Comparison of ENCODE assay signal across 26 mouse cellular contexts in genomic region chr11:98319944-98320343, GRCm38 (mm10). TPM values are rescaled to one million over a fixed set of nuclear protein-coding genes. Genes with fewer than 3 reads are reported as not detected.
DNase-seq lines count a peak whose midpoint lies in the region; ATAC-seq and TF ChIP-seq lines count a peak whose summit lies in the region.
"Had no signal": no experiment of that assay in that cellular context is flagged by ENCODE, and none has a peak within 500 bp of the region (broad histone marks: within the 10 kb centered on the region; RNA-seq: fewer than 3 reads in every experiment).

No protein-coding gene starts in this region.

- 0 out of 2 replicates have a peak overlapping the region, but pooled peaks have one; percentile 10 for H3K4me2 ChIP-seq in hindbrain, embryonic 13.5 days
- H3K4me2 ChIP-seq in hindbrain, embryonic 11.5 days (replicated peaks; ENCODE audit: low read depth, low read length): no peak overlapping the region
- H3K4me2 ChIP-seq in neural tube, embryonic 15.5 days: no peak overlapping the region
- no peak overlapping the region for H3K4me2 ChIP-seq in neural tube, embryonic 11.5 days (ENCODE audit: low read depth)
- H3K4me2 ChIP-seq: heart, embryonic 11.5 days had no signal

- no peak for TF ChIP-seq CTCF in cerebellum, adult 2 months (IDR thresholded peaks at IDR 0.05; ENCODE audit: borderline replicate concordance, insufficient read depth, low read depth, low read length)

- ATAC-seq in hindbrain, embryonic 13.5 days (ENCODE audit: low FRiP score): no peak
- ATAC-seq in hindbrain, embryonic 11.5 days (ENCODE audit: low FRiP score): no peak
- no peak for ATAC-seq in neural tube, embryonic 15.5 days (ENCODE audit: low FRiP score)
- ATAC-seq in neural tube, embryonic 11.5 days (ENCODE audit: insufficient read depth, low FRiP score, low TSS enrichment): no peak
- ATAC-seq: CD4-positive, CD25-positive, alpha-beta regulatory T cell, adult 4 months; Patski had no signal

- no peaks in the 10 kb centered on the region for H3K36me3 ChIP-seq in hindbrain, embryonic 13.5 days
- H3K36me3 ChIP-seq in hindbrain, embryonic 11.5 days (ENCODE audit: control insufficient read depth, insufficient read depth, low read length): no peaks in the 10 kb centered on the region
- H3K36me3 ChIP-seq in neural tube, embryonic 15.5 days: no peaks in the 10 kb centered on the region
- H3K36me3 ChIP-seq in neural tube, embryonic 11.5 days (ENCODE audit: control insufficient read depth, insufficient read depth, low read length): no peaks in the 10 kb centered on the region

- no peak overlapping the region for H3K4me3 ChIP-seq in cerebellum, adult 2 months (replicated peaks; ENCODE audit: insufficient read depth, low read depth, low read length)
- H3K4me3 ChIP-seq in hindbrain, embryonic 13.5 days: no peak overlapping the region
- H3K4me3 ChIP-seq in hindbrain, embryonic 11.5 days (ENCODE audit: low read depth, low read length): no peak overlapping the region
- H3K4me3 ChIP-seq in neural tube, embryonic 15.5 days (replicated peaks): no peak overlapping the region
- H3K4me3 ChIP-seq in neural tube, embryonic 11.5 days (ENCODE audit: low read depth, low read length): no peak overlapping the region

- H3K9ac ChIP-seq in hindbrain, embryonic 13.5 days: no peak overlapping the region
- H3K9ac ChIP-seq in hindbrain, embryonic 11.5 days (ENCODE audit: low read depth, low read length): no peak overlapping the region
- no peak overlapping the region for H3K9ac ChIP-seq in neural tube, embryonic 15.5 days (replicated peaks)
- no peak overlapping the region for H3K9ac ChIP-seq in neural tube, embryonic 11.5 days (ENCODE audit: low read length)

- H3K27ac ChIP-seq in cerebellum, adult 2 months (ENCODE audit: insufficient read depth, low read length): peak overlapping the region; percentile 15
- H3K27ac ChIP-seq in hindbrain, embryonic 13.5 days: peak overlapping the region; percentile 44
- no peak overlapping the region for H3K27ac ChIP-seq in hindbrain, embryonic 11.5 days (ENCODE audit: low read depth, low read length)
- H3K27ac ChIP-seq in neural tube, embryonic 15.5 days (replicated peaks): no peak overlapping the region
- no peak overlapping the region for H3K27ac ChIP-seq in neural tube, embryonic 11.5 days (ENCODE audit: low read depth, low read length)
- H3K27ac ChIP-seq: kidney, postnatal 0 days had no signal

- no peaks in the 10 kb centered on the region for H3K27me3 ChIP-seq in cerebellum, adult 2 months (ENCODE audit: control insufficient read depth, insufficient read depth, low read length)
- peaks cover 98% of the 10 kb centered on the region for H3K27me3 ChIP-seq in hindbrain, embryonic 13.5 days
- H3K27me3 ChIP-seq in hindbrain, embryonic 11.5 days (ENCODE audit: control insufficient read depth, insufficient read depth, low read length): peaks cover 96% of the 10 kb centered on the region
- H3K27me3 ChIP-seq in neural tube, embryonic 15.5 days (replicated peaks): peaks cover 99% of the 10 kb centered on the region
- H3K27me3 ChIP-seq in neural tube, embryonic 11.5 days (ENCODE audit: control insufficient read depth, insufficient read depth, low read length): peaks cover 99% of the 10 kb centered on the region

- H3K9me3 ChIP-seq in hindbrain, embryonic 13.5 days: no peaks in the 10 kb centered on the region
- no peaks in the 10 kb centered on the region for H3K9me3 ChIP-seq in hindbrain, embryonic 11.5 days (ENCODE audit: control insufficient read depth, low read length)
- H3K9me3 ChIP-seq in neural tube, embryonic 15.5 days (replicated peaks): no peaks in the 10 kb centered on the region
- H3K9me3 ChIP-seq in neural tube, embryonic 11.5 days (ENCODE audit: control insufficient read depth, low read length): no peaks in the 10 kb centered on the region

- 40% methylated on average over 2 of the region's 2 CpGs for WGBS in cerebellum, adult 2 months
- 3% methylated on average over 2 of the region's 2 CpGs for WGBS in hindbrain, embryonic 13.5 days
- whole genome bisulfite sequencing in hindbrain, embryonic 11.5 days: 4% methylated on average over 2 of the region's 2 CpGs
- WGBS in neural tube, embryonic 15.5 days: 7% methylated on average over 2 of the region's 2 CpGs
- 3% methylated on average over 2 of the region's 2 CpGs for WGBS in neural tube, embryonic 11.5 days

- peaks cover 25% of the 10 kb centered on the region for H3K4me1 ChIP-seq in cerebellum, adult 2 months (ENCODE audit: control insufficient read depth, insufficient read depth, low read length)
- peaks cover 44% of the 10 kb centered on the region for H3K4me1 ChIP-seq in hindbrain, embryonic 13.5 days (replicated peaks)
- no peaks in the 10 kb centered on the region for H3K4me1 ChIP-seq in hindbrain, embryonic 11.5 days (replicated peaks; ENCODE audit: control insufficient read depth, insufficient read depth, low read length)
- H3K4me1 ChIP-seq in neural tube, embryonic 15.5 days: peaks cover 30% of the 10 kb centered on the region
- H3K4me1 ChIP-seq in neural tube, embryonic 11.5 days (ENCODE audit: control insufficient read depth, insufficient read depth, low read length): no peaks in the 10 kb centered on the region

- DNase-seq in cerebellum, adult 2 months: peak; percentile 30 to 50
- no peak for DNase-seq in cerebellum, adult 8-10 months
- DNase-seq in hindbrain, embryonic 11.5 days (ENCODE audit: low spot score): no peak
- DNase-seq in neural tube, embryonic 10.5 days (ENCODE audit: extremely low spot score, low spot score): peak; percentile 26
- DNase-seq in neural tube, embryonic 11.5 days (ENCODE audit: low spot score): peak; percentile 10
- DNase-seq in adrenal gland, postnatal 4 days (ENCODE audit: low spot score in 2 of 2): no peak
- DNase-seq: adrenal gland, postnatal 14 days; heart, postnatal 10 days; kidney, adult 18-20 months; liver; lung, postnatal 10 days; right cerebral cortex, adult 18-20 months; thymus, postnatal 14 days had no signal

- TF ChIP-seq POLR2A in cerebellum, adult 2 months (IDR thresholded peaks at IDR 0.05; ENCODE audit: borderline replicate concordance, insufficient read depth, low read length): no peak

RNA-seq across cellular contexts. Expression of gene Neurod2, which starts 9.5 kb away (rescaled TPM):
- 57.4 and 68.4 TPM in 2 replicates for polyA plus RNA-seq in cerebellum, adult 2 months (2012; rRNA removed)
- polyA plus RNA-seq in hindbrain, embryonic 13.5 days (2015; fragmentation: Nextera tagmentation; extraction: Ambion mirVana): 24.6 and 30.7 TPM in 2 replicates
- 0.27 and 0.36 TPM in 2 replicates for polyA plus RNA-seq in hindbrain, embryonic 11.5 days (2014; fragmentation: Nextera tagmentation; extraction: Ambion mirVana)
- polyA plus RNA-seq in neural tube, embryonic 15.5 days (2015; fragmentation: Nextera tagmentation; extraction: Ambion mirVana): 13.7 and 16.3 TPM in 2 replicates
- 1.2 TPM in 2 replicates for polyA plus RNA-seq in neural tube, embryonic 11.5 days (2014; fragmentation: Nextera tagmentation; extraction: Ambion mirVana)
- under 1 TPM in 1 of 2 experiments, not detected in 1; 0.34 TPM for total RNA-seq in adrenal gland, postnatal 4 days (2021)
- total RNA-seq: adrenal gland, postnatal 14 days; common myeloid progenitor, adult 5-6 weeks; ES-E14; gastrocnemius, adult 18-20 months; heart, postnatal 10 days; megakaryocyte progenitor cell, adult 5-6 weeks had no signal
- polyA plus RNA-seq: CD4-positive, CD25-positive, alpha-beta regulatory T cell, adult 4 months; gonadal fat pad, adult 2 months; kidney, postnatal 0 days; liver, embryonic 16.5 days; Patski; testis, adult 2 months had no signal

RNA-seq across cellular contexts. Expression of gene Ppp1r1b, which starts 28.3 kb away (rescaled TPM):
- polyA plus RNA-seq in cerebellum, adult 2 months (2012; rRNA removed): 150 and 173 TPM in 2 replicates
- polyA plus RNA-seq in hindbrain, embryonic 13.5 days (2015; fragmentation: Nextera tagmentation; extraction: Ambion mirVana): 1.1 and 2.4 TPM in 2 replicates
- 0.29 and 0.70 TPM in 2 replicates for polyA plus RNA-seq in hindbrain, embryonic 11.5 days (2014; fragmentation: Nextera tagmentation; extraction: Ambion mirVana)
- polyA plus RNA-seq in neural tube, embryonic 15.5 days (2015; fragmentation: Nextera tagmentation; extraction: Ambion mirVana): 2.5 and 3.7 TPM in 2 replicates
- polyA plus RNA-seq in neural tube, embryonic 11.5 days (2014; fragmentation: Nextera tagmentation; extraction: Ambion mirVana): 0.15 TPM in 1 of 2 replicates, not detected in the other
- total RNA-seq in adrenal gland, postnatal 4 days (2021): 1 to 10 TPM; 1.3 to 1.9 TPM
- total RNA-seq: common myeloid progenitor, adult 5-6 weeks; megakaryocyte progenitor cell, adult 5-6 weeks had no signal
- polyA plus RNA-seq: CD4-positive, CD25-positive, alpha-beta regulatory T cell, adult 4 months had no signal

RNA-seq across cellular contexts. Expression of gene Stard3, which starts 38.2 kb away (rescaled TPM):
- 53.5 and 56.1 TPM in 2 replicates for polyA plus RNA-seq in cerebellum, adult 2 months (2012; rRNA removed)
- polyA plus RNA-seq in hindbrain, embryonic 13.5 days (2015; fragmentation: Nextera tagmentation; extraction: Ambion mirVana): 44.4 and 44.7 TPM in 2 replicates
- 40.1 and 43.2 TPM in 2 replicates for polyA plus RNA-seq in hindbrain, embryonic 11.5 days (2014; fragmentation: Nextera tagmentation; extraction: Ambion mirVana)
- 31.6 and 37.6 TPM in 2 replicates for polyA plus RNA-seq in neural tube, embryonic 15.5 days (2015; fragmentation: Nextera tagmentation; extraction: Ambion mirVana)
- polyA plus RNA-seq in neural tube, embryonic 11.5 days (2014; fragmentation: Nextera tagmentation; extraction: Ambion mirVana): 39.7 and 45.6 TPM in 2 replicates
- 10 to 100 TPM; 30.3 to 30.9 TPM for total RNA-seq in adrenal gland, postnatal 4 days (2021)

Comparison
In these comparisons a context has a peak if more than half of its experiments do, and no peak if none do; other contexts are left out.
1. DNase-seq: peak in cerebellum, adult 2 months (2 of 2), neural tube, embryonic 10.5 days (single experiment) and neural tube, embryonic 11.5 days (single experiment); none in cerebellum, adult 8-10 months (single experiment), hindbrain, embryonic 11.5 days (single experiment) and adrenal gland, postnatal 4 days (0 of 2).
2. H3K27ac ChIP-seq: peak in cerebellum, adult 2 months (single experiment) and hindbrain, embryonic 13.5 days (single experiment); none in hindbrain, embryonic 11.5 days (single experiment), neural tube, embryonic 15.5 days (single experiment) and neural tube, embryonic 11.5 days (single experiment).
3. RNA of gene Ppp1r1b, which starts 28.3 kb away (polyA plus RNA-seq): 150 to 173 TPM in cerebellum, adult 2 months; 2.5 to 3.7 TPM in neural tube, embryonic 15.5 days, 1.1 to 2.4 TPM in hindbrain, embryonic 13.5 days, 0.29 to 0.70 TPM in hindbrain, embryonic 11.5 days and 0.15 TPM in neural tube, embryonic 11.5 days; every median in the first group is over 10 times any median in the second.